Mouse (Mus musculus): ENCODE results near the gene Sept3. TPM values are rescaled to one million over a fixed set of nuclear protein-coding genes. Genes with fewer than 3 reads are reported as not detected.

Sept3 gene
- polyA plus RNA-seq, 1 experiment from 2014 or later = 8.6 TPM

DNA sequence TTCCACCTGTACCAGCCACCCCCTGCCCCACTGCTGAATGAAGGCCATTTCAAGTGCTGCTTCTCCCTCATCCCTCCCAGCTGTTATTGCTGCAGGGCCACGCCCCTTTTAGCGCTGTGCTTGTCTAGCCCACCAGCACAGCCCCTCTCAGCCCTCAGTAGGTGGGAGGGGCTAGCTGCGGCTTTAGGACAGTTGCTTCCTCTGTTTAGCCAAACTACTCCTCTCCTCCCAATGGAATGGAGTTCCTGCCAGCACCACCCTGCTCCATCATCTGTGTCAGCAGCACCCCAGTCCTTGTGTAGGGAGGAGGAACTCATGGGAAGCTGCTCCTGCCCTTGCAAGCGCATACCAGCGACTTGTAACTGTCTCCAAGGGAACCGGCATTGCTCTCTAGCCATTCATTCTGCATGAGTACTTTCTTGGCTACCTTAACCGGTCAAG is 18.6 kb downstream of the Sept3 start:
- H3K9ac ChIP-seq (replicated peaks; ENCODE audit: low read length) = no peak overlapping the region
- H3K4me3 ChIP-seq (ENCODE audit: low read length) = no peak overlapping the region
- H3K27ac ChIP-seq (ENCODE audit: low read length) = no peak overlapping the region
- ATAC-seq (ENCODE audit: low FRiP score, low TSS enrichment) = peak; percentile 84
- no peaks in the 10 kb centered on the region for H3K9me3 ChIP-seq (ENCODE audit: low read length)
- H3K27me3 ChIP-seq (ENCODE audit: insufficient read depth, low read length) = no peaks in the 10 kb centered on the region
- peaks cover 17% of the 10 kb centered on the region for H3K4me1 ChIP-seq (ENCODE audit: insufficient read depth, low read length)
- H3K36me3 ChIP-seq (ENCODE audit: insufficient read depth, low read length) = no peaks in the 10 kb centered on the region
- WGBS = 5% methylated on average over 7 of the region's 7 CpGs
- peak overlapping the region; percentile 38 for H3K4me2 ChIP-seq (replicated peaks; ENCODE audit: low read depth, low read length)

DNA sequence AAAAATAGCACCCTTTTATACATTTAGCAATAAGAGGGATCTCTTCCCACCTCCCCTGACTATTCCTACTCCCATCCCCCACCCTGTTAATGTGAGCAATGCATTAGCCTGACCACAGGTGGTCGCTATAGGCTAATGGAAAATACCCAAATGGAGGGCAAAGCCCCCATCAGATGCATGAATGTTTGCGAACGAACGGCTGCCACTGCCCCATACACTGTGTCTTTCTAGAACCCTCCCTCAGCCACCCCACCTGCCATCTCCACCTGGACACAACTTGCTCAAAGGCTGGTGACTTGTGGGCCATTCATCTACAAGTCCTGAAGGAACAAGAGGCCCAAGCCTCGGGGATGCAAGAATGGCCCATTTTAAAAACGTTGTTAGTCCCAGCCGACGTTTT is 19.4 kb downstream of the Sept3 start:
- Histone ChIP-seq H3K36me3 (ENCODE audit: insufficient read depth, low read length) (no peaks in the 10 kb centered on the region), H3K9me3 (ENCODE audit: low read length) (no peaks in the 10 kb centered on the region), H3K4me3 (ENCODE audit: low read length) (no peak overlapping the region), H3K27me3 (ENCODE audit: insufficient read depth, low read length) (no peaks in the 10 kb centered on the region), H3K27ac (ENCODE audit: low read length) (no peak overlapping the region), H3K9ac (replicated peaks; ENCODE audit: low read length) (0 out of 2 replicates have a peak overlapping the region, but pooled peaks have one; percentile 23), H3K4me2 (replicated peaks; ENCODE audit: low read depth, low read length) (no peak overlapping the region), H3K4me1 (ENCODE audit: insufficient read depth, low read length) (peaks cover 17% of the 10 kb centered on the region)
- ATAC-seq (ENCODE audit: low FRiP score, low TSS enrichment) = no peak
- WGBS = 46% methylated on average over 8 of the region's 8 CpGs

DNA sequence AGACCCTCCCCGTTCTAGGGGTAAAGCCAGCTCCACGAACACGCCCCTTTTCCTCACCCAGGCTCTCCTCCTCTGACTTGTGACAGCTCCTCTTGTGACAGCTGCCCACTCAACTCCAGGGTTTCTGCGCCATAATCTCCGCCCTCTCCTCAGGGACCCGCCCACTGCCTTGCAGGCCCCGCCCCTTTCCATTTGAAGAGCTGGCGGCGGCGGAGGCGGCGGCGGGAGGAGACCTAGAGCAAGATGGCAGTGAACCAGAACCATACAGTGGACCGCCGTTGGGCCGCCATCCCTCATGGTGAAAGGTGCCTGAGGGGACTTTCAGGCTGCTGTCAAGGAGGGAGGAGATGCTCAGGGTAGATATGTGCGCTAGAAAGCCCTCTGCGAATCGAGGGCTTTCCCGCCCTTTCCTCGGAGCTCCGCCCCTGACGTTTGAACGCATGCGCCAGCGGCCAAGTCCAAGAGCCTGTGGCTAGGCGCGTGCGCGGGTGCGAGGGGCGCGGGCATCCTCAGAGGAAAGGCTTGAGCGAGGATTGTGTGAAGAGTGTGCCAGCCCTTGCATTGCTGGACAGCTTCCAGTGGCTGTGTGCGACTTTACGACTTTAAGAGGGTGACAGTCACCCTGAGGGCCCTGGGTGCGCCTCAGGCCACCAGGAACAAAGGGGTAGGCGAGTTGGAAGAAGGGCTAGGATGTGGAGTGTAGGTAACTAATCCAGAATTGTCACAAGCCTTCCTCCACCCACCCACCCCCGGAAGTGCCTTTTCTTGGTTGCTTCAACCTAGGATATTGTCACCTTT is 24.3 kb downstream of the Sept3 start, which contains the start of gene Wbp2nl:
Gene Wbp2nl (plus strand): TSS at position 191 of the 798 bp plus-strand sequence.
- peak within 1 kb of the TSS; percentile 34; the same call in 1 of the 2 replicates for H3K4me2 ChIP-seq (replicated peaks; ENCODE audit: low read depth, low read length)
- no peaks in the 10 kb centered on the region for H3K27me3 ChIP-seq (ENCODE audit: insufficient read depth, low read length)
- H3K9ac ChIP-seq (replicated peaks; ENCODE audit: low read length) = no peak within 1 kb of the TSS
- no peaks in the 10 kb centered on the region for H3K36me3 ChIP-seq (ENCODE audit: insufficient read depth, low read length)
- H3K9me3 ChIP-seq (ENCODE audit: low read length) = no peaks in the 10 kb centered on the region
- H3K4me3 ChIP-seq (ENCODE audit: low read length) = 0 out of 2 replicates have a peak within 1 kb of the TSS, but pooled peaks have one; percentile 5
- no peak for ATAC-seq (ENCODE audit: low FRiP score, low TSS enrichment)
- H3K27ac ChIP-seq (ENCODE audit: low read length) = no peak within 1 kb of the TSS
- peaks cover 4% of the 10 kb centered on the region; the same call in 1 of the 2 replicates for H3K4me1 ChIP-seq (ENCODE audit: insufficient read depth, low read length)
- 56% methylated on average over 39 of the region's 39 CpGs for WGBS

DNA sequence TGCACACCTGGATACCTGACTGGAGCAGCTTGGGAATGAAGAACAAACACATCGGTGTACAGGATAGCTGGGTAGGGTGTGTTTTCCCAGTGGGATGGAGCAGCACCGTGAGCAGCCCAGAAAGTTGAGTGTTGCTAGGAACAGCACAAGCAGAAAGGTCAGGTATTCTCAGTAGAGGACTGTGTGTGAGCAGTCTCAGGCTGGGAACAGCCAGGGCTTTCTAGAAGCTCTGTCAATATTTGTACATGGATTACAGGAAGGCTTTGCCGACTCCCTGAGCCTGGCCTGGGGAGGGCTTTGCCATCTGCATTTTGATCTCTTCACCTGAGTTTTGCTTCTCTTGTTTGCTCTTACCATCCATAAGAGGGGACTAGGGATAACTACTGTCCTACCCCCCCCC is 32.4 kb downstream of the Sept3 start:
- no peak overlapping the region for H3K27ac ChIP-seq (ENCODE audit: low read length)
- 76% methylated on average over 3 of the region's 3 CpGs for WGBS
- H3K4me3 ChIP-seq (ENCODE audit: low read length) = no peak overlapping the region
- no peaks in the 10 kb centered on the region for H3K36me3 ChIP-seq (ENCODE audit: insufficient read depth, low read length)
- no peaks in the 10 kb centered on the region for H3K9me3 ChIP-seq (ENCODE audit: low read length)
- ATAC-seq (ENCODE audit: low FRiP score, low TSS enrichment) = no peak
- H3K9ac ChIP-seq (replicated peaks; ENCODE audit: low read length) = no peak overlapping the region
- no peaks in the 10 kb centered on the region for H3K4me1 ChIP-seq (ENCODE audit: insufficient read depth, low read length)
- H3K27me3 ChIP-seq (ENCODE audit: insufficient read depth, low read length) = no peaks in the 10 kb centered on the region
- no peak overlapping the region for H3K4me2 ChIP-seq (replicated peaks; ENCODE audit: low read depth, low read length)

DNA sequence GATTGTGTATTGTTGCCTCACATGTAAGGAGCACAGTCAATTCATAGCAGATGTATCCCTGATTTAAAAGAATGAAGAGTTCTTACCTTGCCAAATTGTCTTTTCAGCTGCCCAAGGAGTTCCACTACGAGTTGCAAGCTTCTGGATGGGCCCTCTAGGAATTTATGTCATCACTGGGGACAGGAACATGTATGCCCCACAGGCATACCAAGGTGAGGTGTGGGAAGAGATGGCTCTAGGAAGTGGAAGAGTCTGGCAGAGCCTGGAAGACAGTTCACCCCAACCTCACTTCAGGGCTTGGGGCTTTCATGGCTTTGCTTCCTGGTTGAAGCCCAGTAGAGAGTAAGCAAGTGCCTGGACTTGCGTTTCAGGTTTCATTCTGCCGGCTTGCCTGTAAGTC is 33.7 kb downstream of the Sept3 start:
- H3K27me3 ChIP-seq (ENCODE audit: insufficient read depth, low read length) = no peaks in the 10 kb centered on the region
- H3K4me2 ChIP-seq (replicated peaks; ENCODE audit: low read depth, low read length) = no peak overlapping the region
- ATAC-seq (ENCODE audit: low FRiP score, low TSS enrichment) = no peak
- no peaks in the 10 kb centered on the region for H3K36me3 ChIP-seq (ENCODE audit: insufficient read depth, low read length)
- no peak overlapping the region for H3K27ac ChIP-seq (ENCODE audit: low read length)
- H3K9me3 ChIP-seq (ENCODE audit: low read length) = no peaks in the 10 kb centered on the region
- H3K4me1 ChIP-seq (ENCODE audit: insufficient read depth, low read length) = no peaks in the 10 kb centered on the region
- 71% methylated on average over 3 of the region's 3 CpGs for WGBS
- no peak overlapping the region for H3K4me3 ChIP-seq (ENCODE audit: low read length)
- no peak overlapping the region for H3K9ac ChIP-seq (replicated peaks; ENCODE audit: low read length)

DNA sequence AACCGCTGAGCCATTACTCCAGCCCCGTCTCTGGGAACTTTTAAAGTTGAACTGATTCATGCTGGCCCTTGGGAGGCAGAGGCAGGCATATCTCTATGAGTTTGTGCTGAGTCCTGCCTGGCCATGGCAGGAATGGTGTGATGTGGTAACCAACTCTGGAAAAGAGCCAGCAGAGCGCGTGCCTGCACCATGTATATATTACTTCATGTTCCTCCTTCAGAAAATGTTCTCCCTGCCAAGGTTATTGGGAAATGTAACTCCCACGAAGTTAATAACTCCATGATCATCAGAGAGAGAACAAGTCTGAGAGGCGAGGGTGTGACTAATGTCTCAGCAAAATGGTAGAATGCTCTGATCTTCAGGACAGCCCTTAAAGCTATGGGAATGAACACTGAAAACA is 43.1 kb downstream of the Sept3 start:
- no peak overlapping the region for H3K4me2 ChIP-seq (replicated peaks; ENCODE audit: low read depth, low read length)
- 81% methylated on average over 6 of the region's 6 CpGs for WGBS
- H3K27me3 ChIP-seq (ENCODE audit: insufficient read depth, low read length) = no peaks in the 10 kb centered on the region
- peaks cover 10% of the 10 kb centered on the region; the same call in 1 of the 2 replicates for H3K4me1 ChIP-seq (ENCODE audit: insufficient read depth, low read length)
- no peak for ATAC-seq (ENCODE audit: low FRiP score, low TSS enrichment)
- H3K9ac ChIP-seq (replicated peaks; ENCODE audit: low read length) = no peak overlapping the region
- no peaks in the 10 kb centered on the region for H3K36me3 ChIP-seq (ENCODE audit: insufficient read depth, low read length)
- H3K4me3 ChIP-seq (ENCODE audit: low read length) = no peak overlapping the region
- no peaks in the 10 kb centered on the region for H3K9me3 ChIP-seq (ENCODE audit: low read length)
- H3K27ac ChIP-seq (ENCODE audit: low read length) = no peak overlapping the region

DNA sequence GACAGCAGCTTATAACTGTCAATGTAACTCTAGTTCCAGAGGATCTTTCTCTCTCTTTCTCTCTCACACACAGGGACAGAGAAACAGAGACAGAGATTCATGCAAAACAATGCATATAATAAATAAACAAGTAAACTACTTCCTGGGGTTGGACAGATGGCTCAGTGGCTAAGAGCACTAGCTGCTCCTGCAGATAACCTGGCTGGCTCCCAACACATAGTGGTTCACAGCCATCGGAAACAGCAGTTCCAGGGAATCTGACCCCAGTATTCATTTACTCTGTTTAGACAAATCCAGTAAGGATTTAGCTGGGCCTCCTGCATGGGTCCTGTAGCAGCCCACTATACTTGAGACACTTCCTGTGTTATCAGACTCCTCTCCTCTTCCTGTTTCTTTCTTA is 44.9 kb downstream of the Sept3 start:
- H3K27me3 ChIP-seq (ENCODE audit: insufficient read depth, low read length) = no peaks in the 10 kb centered on the region
- no peak for ATAC-seq (ENCODE audit: low FRiP score, low TSS enrichment)
- 42% methylated on average over 1 of the region's 1 CpGs for WGBS
- no peaks in the 10 kb centered on the region for H3K9me3 ChIP-seq (ENCODE audit: low read length)
- no peak overlapping the region for H3K27ac ChIP-seq (ENCODE audit: low read length)
- no peaks in the 10 kb centered on the region for H3K36me3 ChIP-seq (ENCODE audit: insufficient read depth, low read length)
- H3K9ac ChIP-seq (replicated peaks; ENCODE audit: low read length) = no peak overlapping the region
- no peak overlapping the region for H3K4me3 ChIP-seq (ENCODE audit: low read length)
- H3K4me1 ChIP-seq (ENCODE audit: insufficient read depth, low read length) = peaks cover 8% of the 10 kb centered on the region; the same call in 1 of the 2 replicates
- H3K4me2 ChIP-seq (replicated peaks; ENCODE audit: low read depth, low read length) = no peak overlapping the region

DNA sequence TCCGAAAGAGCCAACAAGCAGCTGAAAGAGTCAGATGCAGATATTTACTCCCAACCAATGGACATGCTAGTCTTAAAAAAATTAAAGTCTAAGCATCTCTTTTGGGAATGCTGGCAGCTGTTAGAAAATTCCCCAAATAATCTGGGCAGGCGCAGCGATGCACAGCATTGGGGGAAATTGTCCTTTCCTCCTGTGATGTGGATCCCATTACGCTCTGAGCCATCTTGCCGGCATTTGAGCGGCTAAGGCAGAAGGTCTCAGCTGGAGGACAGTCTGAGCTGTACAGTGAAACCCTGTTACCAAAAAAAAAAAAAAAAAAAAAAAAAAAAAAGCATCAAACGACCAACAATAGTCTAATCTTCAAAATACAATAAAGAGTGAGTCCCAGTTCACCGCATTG is 47.5 kb downstream of the Sept3 start:
- Histone ChIP-seq H3K27me3 (ENCODE audit: insufficient read depth, low read length) (no peaks in the 10 kb centered on the region), H3K4me1 (ENCODE audit: insufficient read depth, low read length) (no peaks in the 10 kb centered on the region), H3K4me2 (replicated peaks; ENCODE audit: low read depth, low read length) (no peak overlapping the region), H3K9me3 (ENCODE audit: low read length) (no peaks in the 10 kb centered on the region), H3K4me3 (ENCODE audit: low read length) (no peak overlapping the region), H3K36me3 (ENCODE audit: insufficient read depth, low read length) (no peaks in the 10 kb centered on the region), H3K27ac (ENCODE audit: low read length) (no peak overlapping the region), H3K9ac (replicated peaks; ENCODE audit: low read length) (no peak overlapping the region)
- no peak for ATAC-seq (ENCODE audit: low FRiP score, low TSS enrichment)
- 75% methylated on average over 8 of the region's 8 CpGs for WGBS

DNA sequence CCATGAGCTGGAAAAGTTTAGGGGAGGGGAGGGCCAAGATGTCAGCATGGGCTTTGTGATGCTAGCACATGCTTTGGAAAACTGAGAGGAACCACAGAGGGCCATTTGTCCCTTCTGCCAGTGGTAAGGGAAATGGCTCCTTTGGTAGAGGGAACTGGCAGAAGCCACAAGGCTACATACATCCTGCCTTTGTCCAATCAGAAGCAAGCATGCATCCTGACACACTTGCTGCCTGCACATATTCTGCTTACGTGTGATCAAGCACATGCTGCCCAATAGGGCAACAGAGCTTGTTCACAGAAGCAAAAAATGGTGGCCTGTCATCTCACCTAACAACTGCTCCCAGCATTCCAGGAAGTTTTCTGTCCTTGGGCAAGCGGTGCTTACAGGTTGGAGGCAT is 50.7 kb downstream of the Sept3 start:
- no peak overlapping the region for H3K9ac ChIP-seq (replicated peaks; ENCODE audit: low read length)
- no peak for ATAC-seq (ENCODE audit: low FRiP score, low TSS enrichment)
- H3K9me3 ChIP-seq (ENCODE audit: low read length) = no peaks in the 10 kb centered on the region
- peaks cover 13% of the 10 kb centered on the region for H3K36me3 ChIP-seq (ENCODE audit: insufficient read depth, low read length)
- no peak overlapping the region for H3K27ac ChIP-seq (ENCODE audit: low read length)
- no peaks in the 10 kb centered on the region for H3K27me3 ChIP-seq (ENCODE audit: insufficient read depth, low read length)
- H3K4me2 ChIP-seq (replicated peaks; ENCODE audit: low read depth, low read length) = no peak overlapping the region
- H3K4me1 ChIP-seq (ENCODE audit: insufficient read depth, low read length) = no peaks in the 10 kb centered on the region
- H3K4me3 ChIP-seq (ENCODE audit: low read length) = no peak overlapping the region
- 66% methylated on average over 2 of the region's 2 CpGs for WGBS

DNA sequence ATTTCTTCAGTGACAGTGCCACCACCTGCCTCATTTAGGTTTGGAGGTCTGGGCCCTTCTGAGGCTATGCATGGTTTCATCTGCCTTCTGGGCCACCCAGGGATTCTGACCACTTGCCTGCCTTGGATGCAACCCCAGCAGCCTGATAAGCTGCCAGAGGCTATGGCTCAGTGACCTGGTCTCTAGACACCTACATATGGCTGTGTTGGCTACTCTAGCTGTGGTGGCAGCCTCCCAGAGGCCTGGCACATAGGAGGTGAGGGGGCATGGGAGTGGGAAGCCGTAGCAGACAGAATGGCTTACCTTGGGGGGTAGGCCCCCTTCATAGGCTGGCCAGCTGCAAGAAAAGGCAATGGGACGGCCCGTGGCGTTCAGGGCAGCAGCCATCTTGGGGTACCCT is 60.5 kb downstream of the Sept3 start:
- 99% methylated on average over 4 of the region's 4 CpGs for WGBS
- H3K4me3 ChIP-seq (ENCODE audit: low read length) = no peak overlapping the region
- ATAC-seq (ENCODE audit: low FRiP score, low TSS enrichment) = no peak
- no peaks in the 10 kb centered on the region for H3K9me3 ChIP-seq (ENCODE audit: low read length)
- H3K9ac ChIP-seq (replicated peaks; ENCODE audit: low read length) = no peak overlapping the region
- no peak overlapping the region for H3K4me2 ChIP-seq (replicated peaks; ENCODE audit: low read depth, low read length)
- no peak overlapping the region for H3K27ac ChIP-seq (ENCODE audit: low read length)
- H3K27me3 ChIP-seq (ENCODE audit: insufficient read depth, low read length) = no peaks in the 10 kb centered on the region
- H3K4me1 ChIP-seq (ENCODE audit: insufficient read depth, low read length) = peaks cover 15% of the 10 kb centered on the region
- H3K36me3 ChIP-seq (ENCODE audit: insufficient read depth, low read length) = peaks cover 44% of the 10 kb centered on the region

Data from kidney, embryonic 16.5 days (tissue).